Mouse (Mus musculus): ENCODE results near the gene Phldb2. TPM values are rescaled to one million over a fixed set of nuclear protein-coding genes. Genes with fewer than 3 reads are reported as not detected.

Gene Phldb2
- polyA plus RNA-seq (2012; rRNA removed), result 7.4 and 10.6 TPM in 2 replicates

- DNase-seq (ENCODE audit: low read depth), result no peak
- TF ChIP-seq CTCF (IDR thresholded peaks at IDR 0.05; ENCODE audit: borderline replicate concordance, extremely low read depth, insufficient read depth, insufficient read length) (no peak), POLR2A (IDR thresholded peaks at IDR 0.05; ENCODE audit: borderline replicate concordance, extremely low read depth, insufficient read depth, insufficient read length, poor library complexity, severe bottlenecking) (no peak)
These were observed at the start of gene Phldb2 for GRCm38 (mm10) chr16:45953394-45953793. Gene Phldb2, minus strand, starts transcription at chr16:45953598.

DNA sequence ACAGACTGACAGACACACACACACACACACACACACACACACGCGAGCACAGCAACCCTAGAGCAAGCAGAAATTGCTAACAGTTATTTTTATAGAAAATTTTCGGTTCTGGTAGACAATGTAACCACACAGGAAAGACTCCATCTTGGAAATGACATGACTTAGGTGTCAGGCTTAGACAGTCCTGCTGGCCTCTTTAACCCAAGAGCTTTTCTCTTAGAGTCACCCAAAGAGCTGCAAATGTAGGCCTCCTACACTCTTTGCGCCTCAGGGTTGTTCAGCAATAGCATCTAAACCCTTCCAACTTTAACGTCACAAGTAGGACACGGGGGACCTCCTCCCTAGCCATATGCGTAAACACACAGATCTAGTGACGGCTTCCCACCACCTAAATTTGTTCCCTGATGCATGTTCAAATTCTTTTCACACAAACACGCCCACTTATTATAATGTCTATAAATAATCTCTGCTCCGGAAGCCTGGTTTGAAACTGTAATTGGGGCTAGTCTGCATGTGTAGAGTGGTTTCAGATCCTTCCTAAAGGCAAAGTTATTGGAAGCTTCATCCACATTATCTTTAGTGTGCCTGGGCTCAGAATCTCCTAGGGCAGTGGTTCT is 48.3 kb upstream of the Phldb2 start:
- DNase-seq (ENCODE audit: low read depth), result peak; percentile 15
- TF ChIP-seq POLR2A (IDR thresholded peaks at IDR 0.05; ENCODE audit: borderline replicate concordance, extremely low read depth, insufficient read depth, insufficient read length, poor library complexity, severe bottlenecking) (no peak), CTCF (IDR thresholded peaks at IDR 0.05; ENCODE audit: borderline replicate concordance, extremely low read depth, insufficient read depth, insufficient read length) (no peak)

DNA sequence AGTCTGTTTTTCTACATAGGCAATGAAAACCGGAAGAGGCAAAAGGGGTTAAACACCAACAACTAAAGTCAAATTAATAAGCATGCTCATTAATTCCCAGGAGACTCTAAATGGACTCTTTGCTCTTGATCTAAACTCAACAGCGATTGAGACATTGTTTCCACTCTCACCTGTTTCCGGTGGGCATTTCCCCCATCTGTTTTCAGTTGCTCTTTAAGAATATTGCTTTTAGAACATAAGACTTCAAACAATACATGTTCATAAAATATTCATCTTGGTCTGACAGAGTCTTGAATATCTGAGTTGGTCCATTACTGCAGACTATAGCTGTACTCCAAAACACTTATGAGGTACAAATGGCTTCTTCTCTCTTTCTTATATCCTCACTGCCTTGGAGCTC is 47.6 kb upstream of the Phldb2 start:
- TF ChIP-seq CTCF (IDR thresholded peaks at IDR 0.05; ENCODE audit: borderline replicate concordance, extremely low read depth, insufficient read depth, insufficient read length), result no peak
- no peak for TF ChIP-seq POLR2A (IDR thresholded peaks at IDR 0.05; ENCODE audit: borderline replicate concordance, extremely low read depth, insufficient read depth, insufficient read length, poor library complexity, severe bottlenecking)
- no peak for DNase-seq (ENCODE audit: low read depth)

GRCm38 (mm10) chr16:45999374-46000191 is 46.2 kb upstream of the Phldb2 start:
- TF ChIP-seq POLR2A (IDR thresholded peaks at IDR 0.05; ENCODE audit: borderline replicate concordance, extremely low read depth, insufficient read depth, insufficient read length, poor library complexity, severe bottlenecking) (no peak), CTCF (IDR thresholded peaks at IDR 0.05; ENCODE audit: borderline replicate concordance, extremely low read depth, insufficient read depth, insufficient read length) (peak; percentile 17; the same call in 1 of the 2 replicates)
- peak; percentile 91 for DNase-seq (ENCODE audit: low read depth)

GRCm38 (mm10) chr16:45998231-45998630 is 44.8 kb upstream of the Phldb2 start:
- DNase-seq (ENCODE audit: low read depth), result no peak
- TF ChIP-seq CTCF (IDR thresholded peaks at IDR 0.05; ENCODE audit: borderline replicate concordance, extremely low read depth, insufficient read depth, insufficient read length) (no peak), POLR2A (IDR thresholded peaks at IDR 0.05; ENCODE audit: borderline replicate concordance, extremely low read depth, insufficient read depth, insufficient read length, poor library complexity, severe bottlenecking) (no peak)

GRCm38 (mm10) chr16:45990901-45991676 is 37.7 kb upstream of the Phldb2 start:
- DNase-seq (ENCODE audit: low read depth), result peak; percentile 57
- TF ChIP-seq POLR2A (IDR thresholded peaks at IDR 0.05; ENCODE audit: borderline replicate concordance, extremely low read depth, insufficient read depth, insufficient read length, poor library complexity, severe bottlenecking), result no peak
- TF ChIP-seq CTCF (IDR thresholded peaks at IDR 0.05; ENCODE audit: borderline replicate concordance, extremely low read depth, insufficient read depth, insufficient read length), result no peak

GRCm38 (mm10) chr16:45986236-45986635 is 32.8 kb upstream of the Phldb2 start:
- DNase-seq (ENCODE audit: low read depth), result no peak
- TF ChIP-seq POLR2A (IDR thresholded peaks at IDR 0.05; ENCODE audit: borderline replicate concordance, extremely low read depth, insufficient read depth, insufficient read length, poor library complexity, severe bottlenecking) (no peak), CTCF (IDR thresholded peaks at IDR 0.05; ENCODE audit: borderline replicate concordance, extremely low read depth, insufficient read depth, insufficient read length) (no peak)

- peak; percentile 55 for DNase-seq (ENCODE audit: low read depth)
- TF ChIP-seq POLR2A (IDR thresholded peaks at IDR 0.05; ENCODE audit: borderline replicate concordance, extremely low read depth, insufficient read depth, insufficient read length, poor library complexity, severe bottlenecking) (no peak), CTCF (IDR thresholded peaks at IDR 0.05; ENCODE audit: borderline replicate concordance, extremely low read depth, insufficient read depth, insufficient read length) (no peak)
These were observed 31.5 kb upstream of the Phldb2 start for GRCm38 (mm10) chr16:45984610-45985606.

DNA sequence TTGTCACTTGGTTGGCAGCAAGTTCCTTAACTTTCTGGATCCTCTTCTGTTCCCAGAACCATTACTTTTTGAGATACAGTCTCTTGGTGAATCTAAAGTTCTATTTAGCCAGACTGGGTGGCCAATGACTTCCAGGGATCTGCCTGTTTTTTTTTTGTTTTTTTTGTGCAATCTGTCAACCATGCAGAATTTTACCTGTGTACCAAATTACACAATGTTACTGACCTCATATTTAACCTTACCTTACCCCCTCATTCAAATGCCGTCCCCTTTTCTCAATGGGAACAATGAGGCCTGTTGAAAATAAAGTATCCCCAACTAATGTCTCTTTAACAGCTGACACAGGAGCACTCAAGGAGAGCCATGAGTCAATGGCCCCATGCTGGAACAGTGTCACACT is 22.9 kb upstream of the Phldb2 start:
- no peak for TF ChIP-seq POLR2A (IDR thresholded peaks at IDR 0.05; ENCODE audit: borderline replicate concordance, extremely low read depth, insufficient read depth, insufficient read length, poor library complexity, severe bottlenecking)
- no peak for TF ChIP-seq CTCF (IDR thresholded peaks at IDR 0.05; ENCODE audit: borderline replicate concordance, extremely low read depth, insufficient read depth, insufficient read length)
- DNase-seq (ENCODE audit: low read depth), result no peak

DNA sequence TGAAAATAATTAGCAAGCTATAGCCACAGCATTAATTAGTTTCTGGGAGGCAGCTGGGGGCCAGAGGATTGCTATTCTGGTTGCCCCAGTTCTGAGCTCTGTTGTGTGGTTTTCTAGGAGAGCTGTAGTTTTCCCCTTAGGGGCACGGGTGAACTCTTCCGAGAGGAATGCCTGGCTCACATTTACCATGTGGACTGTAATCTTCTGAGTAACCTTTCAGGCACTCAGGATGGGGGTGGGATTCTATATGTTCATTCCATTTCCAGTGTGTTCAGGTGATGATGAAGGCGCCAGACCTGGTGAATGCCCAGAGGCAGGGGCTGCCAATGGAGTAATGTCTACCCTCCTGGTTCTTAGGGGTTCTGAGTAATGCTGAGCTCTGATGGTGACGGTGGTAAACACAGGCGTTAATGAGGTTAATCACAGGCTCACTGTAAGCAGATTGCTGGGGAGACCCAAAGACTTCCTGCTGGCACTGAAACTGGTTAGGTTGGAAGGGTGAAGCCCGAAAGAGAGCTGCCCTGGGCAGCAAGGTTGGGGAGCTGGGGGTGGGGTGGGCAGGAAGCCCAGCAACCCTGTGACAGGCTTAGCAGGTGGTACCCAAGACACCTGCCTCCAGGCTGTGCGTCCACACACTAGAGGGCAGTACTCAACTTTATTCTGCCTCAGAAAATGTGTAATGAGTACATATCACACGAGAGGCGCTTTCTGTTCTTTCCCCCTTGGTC is 20.7 kb upstream of the Phldb2 start:
- peak; percentile 45 for DNase-seq (ENCODE audit: low read depth)
- TF ChIP-seq CTCF (IDR thresholded peaks at IDR 0.05; ENCODE audit: borderline replicate concordance, extremely low read depth, insufficient read depth, insufficient read length) (peak; percentile 23; the same call in 1 of the 2 replicates), POLR2A (IDR thresholded peaks at IDR 0.05; ENCODE audit: borderline replicate concordance, extremely low read depth, insufficient read depth, insufficient read length, poor library complexity, severe bottlenecking) (no peak)
